ENCODE assay signal across 8 mouse cellular contexts in the genomic region with DNA sequence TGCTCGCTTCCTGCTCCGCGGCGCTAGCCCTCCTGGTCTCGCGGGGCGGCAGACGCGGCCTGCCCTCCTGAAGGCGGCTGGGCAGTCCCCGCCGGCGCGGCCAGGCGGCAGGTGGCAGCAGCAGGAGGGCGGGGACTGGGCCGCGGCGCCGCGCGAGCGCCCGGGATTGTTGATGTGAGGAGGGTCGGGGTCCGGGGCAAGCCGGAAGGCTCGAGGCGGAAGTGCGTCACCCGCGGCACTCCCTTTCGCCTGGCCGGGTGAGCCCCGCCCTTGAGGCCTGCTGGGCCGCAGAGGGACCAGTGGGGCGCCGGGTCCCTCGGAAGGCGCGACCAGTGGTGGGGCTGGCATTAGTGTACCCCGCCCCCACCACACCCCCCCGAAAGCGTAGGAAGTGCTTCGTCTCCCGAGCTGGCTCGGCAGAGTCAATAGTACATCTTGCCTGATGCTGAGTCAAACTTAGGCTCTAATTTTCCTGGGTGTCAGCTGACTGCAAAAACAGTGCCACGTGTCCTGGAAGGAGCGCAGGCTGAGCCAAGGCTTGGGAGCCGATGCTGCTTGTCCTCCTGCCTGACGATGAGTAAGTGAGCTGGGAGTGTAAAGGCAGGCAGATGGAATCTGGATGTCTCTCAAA. TPM values are rescaled to one million over a fixed set of nuclear protein-coding genes. Genes with fewer than 3 reads are reported as not detected.
DNase-seq lines count a peak whose midpoint lies in the region; ATAC-seq lines count a peak whose summit lies in the region.

A gene (minus strand): TSS at position 210 of the 631 bp plus-strand sequence.

- H3K4me2 ChIP-seq in hindbrain, embryonic 15.5 days, result peak within 1 kb of the TSS; percentile 93

- H3K27me3 ChIP-seq in hindbrain, embryonic 15.5 days, result no peaks in the 10 kb centered on the region

- WGBS in hindbrain, embryonic 15.5 days, result under 1% methylated on average over 50 of the region's 51 CpGs
- under 1% methylated on average over 49 of the region's 51 CpGs for WGBS in macrophage (ENCODE audit: missing documents)

- peak within 1 kb of the TSS; percentile 88 for H3K4me3 ChIP-seq in hindbrain, embryonic 15.5 days
- H3K4me3 ChIP-seq in macrophage (ENCODE audit: inconsistent target), result peak within 1 kb of the TSS; percentile 69

- H3K9me3 ChIP-seq in hindbrain, embryonic 15.5 days, result no peaks in the 10 kb centered on the region

- H3K79me2 ChIP-seq in macrophage (ENCODE audit: inconsistent target), result peaks cover 42% of the 10 kb centered on the region

- peak within 1 kb of the TSS; percentile 93 for H3K9ac ChIP-seq in hindbrain, embryonic 15.5 days

- peak within 1 kb of the TSS; percentile 96 for H3K27ac ChIP-seq in hindbrain, embryonic 15.5 days (replicated peaks)
- peak within 1 kb of the TSS; percentile 78 for H3K27ac ChIP-seq in macrophage

- peak; percentile 95 for DNase-seq in R1 (ENCODE audit: low read depth, low spot score)
- DNase-seq in cerebellum, postnatal 25 days, result peak; percentile 93 to 95
- DNase-seq in frontal cortex, postnatal 36 days (ENCODE audit: low spot score in 2 of 2), result peak; percentile 90 to 91
- peak; percentile 84 to 92 for DNase-seq in left cerebral cortex, adult 18-20 months (ENCODE audit: low spot score in 2 of 2)
- DNase-seq in right cerebral cortex, adult 18-20 months, result peak; percentile 95
- peak; percentile 80 for DNase-seq in urinary bladder, postnatal 10 days (ENCODE audit: low spot score)

- peaks cover 33% of the 10 kb centered on the region for H3K4me1 ChIP-seq in hindbrain, embryonic 15.5 days (replicated peaks)

- ATAC-seq in hindbrain, embryonic 15.5 days (ENCODE audit: low FRiP score, low read depth), result peak; percentile 99

- H3K36me3 ChIP-seq in hindbrain, embryonic 15.5 days, result no peaks in the 10 kb centered on the region
- H3K36me3 ChIP-seq in macrophage (ENCODE audit: inconsistent target), result no peaks in the 10 kb centered on the region

RNA-seq across cellular contexts. Expression of the gene that starts here (rescaled TPM):
- polyA plus RNA-seq in hindbrain, embryonic 15.5 days (2015; fragmentation: Nextera tagmentation; extraction: Ambion mirVana), result 35.0 and 36.0 TPM in 2 replicates
- 10 to 100 TPM; 53.1 to 54.8 TPM for total RNA-seq in left cerebral cortex, adult 18-20 months (2021)
- 10 to 100 TPM; 25.6 to 70.1 (median 42.5) TPM for total RNA-seq in macrophage (2018; cell fraction: chromatin; rRNA removed)
- total RNA-seq in macrophage (2018; cell fraction: cytosol; rRNA removed), result 10 to 100 TPM; 35.2 to 57.7 (median 46.0) TPM
- total RNA-seq in macrophage (2018; cell fraction: nucleus; rRNA removed), result 10 to 100 TPM; 36.0 to 87.7 (median 52.1) TPM
- 37.7 to 47.0 TPM (median 39.2 TPM) in 3 replicates for polyA plus RNA-seq in macrophage (2018)

Comparison
In these comparisons a context has a peak if more than half of its experiments do, and no peak if none do; other contexts are left out.
1. Peak in every context shown above with its lines: DNase-seq, ATAC-seq, H3K4me3 ChIP-seq and H3K27ac ChIP-seq.